Mouse (Mus musculus): ENCODE measurements at regions not wholly inside any gene's neighbourhood (a gene's known extent, or its start where the extent isn't known, plus 50 kb on each side); places are given as distances from the start of the nearest gene placed in this dataset.
A peak's percentile ranks its signal among the peaks of the same experiment; 100 is the strongest.
"Not testable (repeated sequence)": the region's sequence is repeated elsewhere in the genome, so short reads cannot be mapped to it uniquely, and the experiment has no call there.

- DNase-seq (ENCODE audit: low spot score in 2 of 2), result peak in 1 of 2 experiments; percentile 32
Observed at GRCm38 (mm10) chrX:104931153-104931706, 74.2 kb upstream of the Magee2 start.

GRCm38 (mm10) chrX:104951587-104951986 lies 94.5 kb upstream of the Magee2 start:
- DNase-seq (ENCODE audit: low spot score in 2 of 2), result no peak

- not testable (repeated sequence) for DNase-seq (ENCODE audit: low spot score in 2 of 2)
Observed at GRCm38 (mm10) chrX:104952809-104953208, 95.7 kb upstream of the Magee2 start.

GRCm38 (mm10) chrX:104953391-104953790 lies 96.3 kb upstream of the Magee2 start:
- not testable (repeated sequence) for DNase-seq (ENCODE audit: low spot score in 2 of 2)

- no peak for DNase-seq (ENCODE audit: low spot score in 2 of 2)
Observed at GRCm38 (mm10) chrX:104978432-104978831, 101.1 kb upstream of the Pbdc1 start.

GRCm38 (mm10) chrX:105003260-105003659 lies 76.3 kb upstream of the Pbdc1 start:
- DNase-seq (ENCODE audit: low spot score in 2 of 2), result peak in 1 of 2 experiments; percentile 0

- DNase-seq (ENCODE audit: low spot score in 2 of 2), result peak; percentile 1 to 48
Observed at GRCm38 (mm10) chrX:105006445-105006844, 73.1 kb upstream of the Pbdc1 start.
